Mouse (Mus musculus): Measurements from ENCODE around the gene Ptprq. TPM values are rescaled to one million over a fixed set of nuclear protein-coding genes. Genes with fewer than 3 reads are reported as not detected.

Ptprq gene
- total RNA-seq, 2 experiments from 2014 or later, result 0.31 to 0.47 TPM

- DNase-seq, result no peak
- intact Hi-C loops (cut with DNase I; ENCODE audit: low total_unique reads), result no loop called here
These were observed 57.9 kb downstream of the Ptprq start for GRCm38 (mm10) chr10:107661970-107662369.

DNA sequence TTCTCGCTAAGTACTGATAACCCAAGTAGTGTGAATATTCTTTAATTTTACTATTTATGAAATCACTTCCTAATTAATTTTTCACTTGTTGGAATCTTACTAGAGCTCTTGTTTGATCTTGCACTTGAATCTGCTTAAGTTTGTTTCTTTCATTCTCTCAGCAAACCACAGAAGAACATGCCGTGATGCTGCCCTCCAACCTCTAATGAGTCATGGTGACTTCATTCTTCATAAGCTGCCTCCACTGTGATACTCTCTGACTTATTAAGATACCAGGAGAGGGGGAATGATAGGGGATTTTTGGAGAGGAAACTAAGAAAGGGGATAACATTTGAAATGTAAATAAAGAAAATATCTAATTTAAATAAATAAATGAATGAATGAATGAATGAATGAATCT is 60.7 kb downstream of the Ptprq start:
- no peak for DNase-seq
- intact Hi-C loops (cut with DNase I; ENCODE audit: low total_unique reads), result no loop called here

- no peak for DNase-seq
- intact Hi-C loops (cut with DNase I; ENCODE audit: low total_unique reads), result no loop called here
These were observed 70.2 kb downstream of the Ptprq start for GRCm38 (mm10) chr10:107649687-107650086.

- DNase-seq, result no peak
- intact Hi-C loops (cut with DNase I; ENCODE audit: low total_unique reads), result no loop called here
These were observed 91.7 kb downstream of the Ptprq start for GRCm38 (mm10) chr10:107628104-107628503.

- DNase-seq, result no peak
- intact Hi-C loops (cut with DNase I; ENCODE audit: low total_unique reads), result no loop called here
These were observed 93.2 kb downstream of the Ptprq start for GRCm38 (mm10) chr10:107626648-107627047.

- DNase-seq, result no peak
- intact Hi-C loops (cut with DNase I; ENCODE audit: low total_unique reads), result no loop called here
These were observed 95.6 kb downstream of the Ptprq start for GRCm38 (mm10) chr10:107624211-107624610.

GRCm38 (mm10) chr10:107615460-107615859 is 104.4 kb downstream of the Ptprq start:
- DNase-seq, result no peak
- intact Hi-C loops (cut with DNase I; ENCODE audit: low total_unique reads), result no loop called here

GRCm38 (mm10) chr10:107601371-107601770 is 118.5 kb downstream of the Ptprq start:
- intact Hi-C loops (cut with DNase I; ENCODE audit: low total_unique reads), result no loop called here
- DNase-seq, result no peak

DNA sequence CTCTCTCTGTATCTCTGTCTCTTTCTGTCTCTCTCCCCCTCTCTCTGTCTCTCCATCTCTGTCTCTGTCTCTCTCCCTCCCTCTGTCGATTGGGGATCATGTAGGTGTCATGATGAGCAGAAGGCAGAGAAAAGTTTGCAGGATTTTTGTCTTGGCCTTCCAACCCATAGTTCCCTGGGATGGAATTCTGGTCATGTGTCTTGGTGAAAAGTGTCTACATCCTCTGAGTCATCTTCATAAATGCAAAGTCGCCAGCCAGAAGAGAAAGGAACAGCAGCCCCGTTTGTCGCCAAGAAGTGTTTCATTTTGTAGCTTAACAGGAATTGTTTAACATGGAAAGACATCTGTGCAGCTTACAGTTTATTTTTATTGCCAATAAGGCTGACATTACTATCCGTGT is 136.5 kb downstream of the Ptprq start:
- no peak for DNase-seq
- intact Hi-C loops (cut with DNase I; ENCODE audit: low total_unique reads), result no loop called here

GRCm38 (mm10) chr10:107569044-107569443 is 150.8 kb downstream of the Ptprq start:
- no peak for DNase-seq
- intact Hi-C loops (cut with DNase I; ENCODE audit: low total_unique reads), result no loop called here

GRCm38 (mm10) chr10:107568261-107568660 is 151.6 kb downstream of the Ptprq start:
- peak; percentile 13 for DNase-seq
- intact Hi-C loops (cut with DNase I; ENCODE audit: low total_unique reads), result no loop called here

DNA sequence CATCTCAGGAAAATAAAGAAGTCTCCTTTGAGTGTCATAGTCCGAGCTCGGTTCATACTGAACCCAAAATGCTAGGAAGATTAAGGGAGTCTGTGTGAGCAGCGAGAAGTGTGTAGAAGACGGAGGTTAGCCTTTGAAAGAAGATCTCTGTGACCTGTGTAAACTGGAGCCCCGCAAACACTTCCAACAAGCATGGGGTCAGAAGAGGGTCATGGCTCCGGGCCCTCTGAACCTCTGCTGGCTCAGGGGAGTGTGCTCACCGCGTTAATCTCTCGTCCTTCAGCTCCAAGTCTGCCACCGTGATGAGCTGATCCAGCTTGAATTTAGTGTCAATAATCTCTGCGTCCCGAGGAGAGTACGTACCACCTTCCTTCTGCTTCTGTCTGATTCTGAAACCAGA is 157.0 kb downstream of the Ptprq start:
- intact Hi-C loops (cut with DNase I; ENCODE audit: low total_unique reads), result no loop called here
- peak; percentile 59 for DNase-seq

GRCm38 (mm10) chr10:107560881-107561280 is 159.0 kb downstream of the Ptprq start:
- intact Hi-C loops (cut with DNase I; ENCODE audit: low total_unique reads), result no loop called here
- no peak for DNase-seq

- intact Hi-C loops (cut with DNase I; ENCODE audit: low total_unique reads), result no loop called here
- DNase-seq, result no peak
These were observed 176.8 kb downstream of the Ptprq start for GRCm38 (mm10) chr10:107543026-107543425.

- intact Hi-C loops (cut with DNase I; ENCODE audit: low total_unique reads), result no loop called here
- no peak for DNase-seq
These were observed 191.1 kb downstream of the Ptprq start for GRCm38 (mm10) chr10:107528758-107529157.

- no peak for DNase-seq
- intact Hi-C loops (cut with DNase I; ENCODE audit: low total_unique reads), result no loop called here
These were observed 200.6 kb downstream of the Ptprq start for GRCm38 (mm10) chr10:107519216-107519615.

- intact Hi-C loops (cut with DNase I; ENCODE audit: low total_unique reads), result no loop called here
These were observed 203.2 kb downstream of the Ptprq start for GRCm38 (mm10) chr10:107516641-107517040.

DNA sequence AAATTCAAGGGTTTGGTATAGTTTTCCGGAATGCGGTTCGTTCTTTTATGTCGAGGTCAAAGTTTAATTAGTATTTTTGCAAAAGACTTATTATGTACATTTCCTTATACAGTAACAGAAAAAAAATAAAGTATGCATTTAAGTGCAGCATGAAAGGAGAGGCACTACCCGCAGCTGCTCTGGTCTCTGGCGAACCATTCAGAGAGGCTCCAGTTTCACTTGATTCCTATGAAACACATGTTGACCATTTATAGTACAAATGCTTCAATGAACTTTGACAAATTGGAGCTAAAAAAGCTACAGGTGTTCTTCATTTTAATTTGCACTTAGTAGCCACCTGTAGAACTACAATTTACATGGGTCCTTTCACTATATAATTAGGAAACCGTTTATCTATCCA is 205.1 kb downstream of the Ptprq start:
- intact Hi-C loops (cut with DNase I; ENCODE audit: low total_unique reads), result no loop called here
- no peak for DNase-seq

More at GRCm38 (mm10) chr10:107516641-107517040, 203.2 kb downstream of the Ptprq start:
- no peak for DNase-seq

- peak; percentile 13 for DNase-seq
- intact Hi-C loops (cut with DNase I; ENCODE audit: low total_unique reads), result no loop called here
These were observed 213.5 kb downstream of the Ptprq start for GRCm38 (mm10) chr10:107506397-107506796.

DNA sequence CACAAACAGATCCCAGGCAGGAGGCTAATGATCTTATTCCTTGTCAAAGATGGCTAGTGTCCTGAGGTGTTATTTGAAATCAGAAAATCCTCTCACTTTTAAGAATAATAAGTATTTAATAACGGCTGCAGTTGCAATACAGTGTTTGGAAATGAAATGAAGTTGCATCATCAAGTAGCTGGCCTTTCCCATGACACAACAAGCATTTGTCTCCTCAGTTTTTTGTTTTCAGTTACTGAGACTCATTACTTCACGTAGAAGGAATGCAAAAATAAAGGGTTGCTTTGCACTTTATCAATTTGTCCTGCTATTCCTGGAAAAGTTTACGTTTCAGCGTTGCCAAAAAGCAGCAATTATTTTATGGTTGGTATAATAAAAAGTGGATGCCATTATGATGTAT is 216.4 kb downstream of the Ptprq start:
- DNase-seq, result no peak
- intact Hi-C loops (cut with DNase I; ENCODE audit: low total_unique reads), result no loop called here

GRCm38 (mm10) chr10:107502193-107502592 is 217.7 kb downstream of the Ptprq start:
- DNase-seq, result no peak
- intact Hi-C loops (cut with DNase I; ENCODE audit: low total_unique reads), result no loop called here

DNA sequence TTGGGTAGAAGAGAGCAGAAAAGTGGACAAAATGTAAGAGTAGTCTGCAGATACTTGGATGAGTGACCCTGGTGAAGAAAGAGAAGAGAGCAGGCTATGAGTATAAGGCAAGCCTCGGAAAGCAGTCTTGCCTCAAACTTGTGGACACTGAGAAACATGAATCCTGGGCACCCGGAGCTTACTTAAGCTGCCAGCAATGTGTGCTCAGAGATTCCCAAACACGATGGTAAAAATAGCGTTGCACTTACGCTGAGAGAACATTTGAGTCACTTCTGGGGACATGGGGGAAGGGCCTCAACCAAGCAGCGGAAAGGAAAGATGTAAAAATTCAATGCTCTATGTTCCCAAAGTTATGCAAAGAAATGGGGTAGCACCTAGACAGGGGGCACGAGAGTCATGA is 220.2 kb downstream of the Ptprq start:
- intact Hi-C loops (cut with DNase I; ENCODE audit: low total_unique reads), result no loop called here
- peak; percentile 23 for DNase-seq
